Mouse (Mus musculus) midbrain, postnatal 0 days (tissue): Measurements from ENCODE around the gene Astn1. TPM values are rescaled to one million over a fixed set of nuclear protein-coding genes. Genes with fewer than 3 reads are reported as not detected.
A peak's percentile ranks its signal among the peaks of the same experiment; 100 is the strongest.

Source experiments
- ATAC-seq: fragments of 200-750 bp; cut with Nextera tagmentation; 2 replicates; pipeline ENCODE4 v1.8.0; 2017; ENCODE audit warnings: moderate number of reproducible peaks, mild to moderate bottlenecking, moderate TSS enrichment, moderate library complexity; ENCODE audit not compliant: low FRiP score
- DNase-seq: peaks from one replicate; pipeline ENCODE4 v3.0.0-alpha.2; 2015; ENCODE audit warnings: low spot score
- H3K27ac ChIP-seq: fragments of 300-500 bp; sonication (generic); 2 replicates; pipeline ENCODE4 v1.5.1; 2014; ENCODE audit warnings: low read depth, mild to moderate bottlenecking, low read length, mixed read lengths
- H3K27me3 ChIP-seq: fragments of 300-500 bp; sonication (generic); 2 replicates; pipeline ENCODE4 v1.6.1; 2014; ENCODE audit warnings: low read length, control low read depth, mixed read lengths; ENCODE audit not compliant: insufficient read depth
- H3K36me3 ChIP-seq: fragments of 300-500 bp; sonication (generic); 2 replicates; pipeline ENCODE4 v1.6.1; 2014; ENCODE audit warnings: low read length, control low read depth, mixed read lengths; ENCODE audit not compliant: insufficient read depth
- H3K4me1 ChIP-seq: fragments of 300-500 bp; sonication (generic); 2 replicates; pipeline ENCODE4 v1.6.1; 2014; ENCODE audit warnings: mild to moderate bottlenecking, control low read depth, antibody characterized with exemption, low read length, mixed read lengths; ENCODE audit not compliant: insufficient read depth
- H3K4me2 ChIP-seq: fragments of 300-500 bp; sonication (generic); 2 replicates; pipeline ENCODE4 v1.6.1; 2014; ENCODE audit warnings: low read depth, mild to moderate bottlenecking, low read length, mixed read lengths; ENCODE audit not compliant: poor library complexity, severe bottlenecking
- H3K4me3 ChIP-seq: fragments of 300-500 bp; sonication (generic); 2 replicates; pipeline ENCODE4 v1.5.1; 2014; ENCODE audit warnings: low read depth, mild to moderate bottlenecking, low read length, moderate library complexity
- H3K9ac ChIP-seq: fragments of 300-500 bp; sonication (generic); replicated peaks from 2 replicates; pipeline ENCODE4 v1.6.1; 2014; ENCODE audit warnings: mild to moderate bottlenecking, low read length, moderate library complexity, mixed read lengths; ENCODE audit not compliant: poor library complexity, severe bottlenecking
- H3K9me3 ChIP-seq: fragments of 300-500 bp; sonication (generic); 2 replicates; pipeline ENCODE4 v1.6.1; 2016; ENCODE audit warnings: low read length, control low read depth
- CTCF ChIP-seq: IDR thresholded peaks from 2 replicates; pipeline ENCODE4 v1.5.1; 2016; ENCODE audit warnings: antibody characterized with exemption, mild to moderate bottlenecking
- WGBS: fragments of 180-500 bp; shearing (Covaris S2); extraction: QIAGEN DNeasy Blood & Tissue Kit; methylation state at CpG from one replicate; pipeline ENCODE4 v1.1.7; 2014; 5-methylcytosine and 5-hydroxymethylcytosine counted together
- polyA plus RNA-seq: library from polyadenylated mRNA; unstranded; fragments of >200 nt; fragmentation: Nextera tagmentation; extraction: Ambion mirVana; gene quantifications from 2 replicates; pipeline ENCODE4 v1.2.1, GENCODE M21; 2015
- total RNA-seq: library from RNA; depleted of rRNA; stranded (reverse); fragments of >200 nt; gene quantifications from 2 replicates; pipeline ENCODE4 v1.2.3, GENCODE M21; 2014

Astn1 gene
- total and polyA plus RNA-seq, 2 experiments from 2014 or later: 36.7 to 157 TPM

DNA sequence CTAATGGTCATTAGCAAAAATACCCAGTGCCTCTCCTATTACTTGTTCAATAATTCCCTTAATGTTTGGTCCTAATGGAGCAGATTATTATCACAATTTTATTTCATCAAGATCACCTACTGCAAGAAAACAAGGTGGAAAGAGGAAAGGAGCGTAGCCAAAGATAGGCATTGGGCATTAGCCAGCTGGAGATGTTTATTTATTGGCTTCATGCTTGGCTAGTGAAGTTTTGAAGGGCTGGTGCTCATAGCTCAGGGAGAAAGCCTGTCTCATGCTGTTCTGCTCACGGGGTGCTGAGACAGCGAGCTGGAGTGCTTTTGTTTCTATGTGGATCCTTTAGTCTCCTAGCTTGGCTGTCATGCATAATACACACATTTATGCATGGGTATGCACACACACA is 131.2 kb downstream of the Astn1 start:
- H3K9ac ChIP-seq: no peak overlapping the region
- H3K36me3 ChIP-seq: no peaks in the 10 kb centered on the region
- H3K4me2 ChIP-seq: no peak overlapping the region
- TF ChIP-seq CTCF: no peak
- H3K9me3 ChIP-seq: no peaks in the 10 kb centered on the region
- H3K4me3 ChIP-seq: no peak overlapping the region
- H3K27ac ChIP-seq: no peak overlapping the region
- no peaks in the 10 kb centered on the region for H3K27me3 ChIP-seq
- WGBS: 45% methylated on average over 3 of the region's 3 CpGs
- H3K4me1 ChIP-seq: no peaks in the 10 kb centered on the region; the same call in 1 of the 2 replicates
- DNase-seq (no peak), ATAC-seq (no peak)

DNA sequence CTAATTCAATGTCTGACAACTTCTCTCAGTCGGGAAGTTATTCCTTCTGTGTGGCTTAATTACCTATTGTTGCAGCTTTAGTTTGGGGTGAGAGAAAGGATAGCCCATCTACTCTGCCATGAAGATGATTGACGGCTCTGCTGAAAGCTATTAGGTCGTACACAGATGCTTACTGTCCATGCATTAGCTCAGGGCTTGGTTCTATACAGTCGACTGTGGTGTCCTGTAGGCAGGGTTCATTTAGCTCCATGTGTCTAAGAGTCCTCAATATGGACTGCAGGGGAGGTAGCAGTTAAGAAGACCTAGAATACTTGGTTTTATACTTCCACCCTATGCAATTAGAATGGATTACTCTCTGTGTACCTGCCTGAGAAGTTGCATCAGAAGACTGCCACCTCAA is 138.1 kb downstream of the Astn1 start:
- Histone ChIP-seq H3K4me2 (no peak overlapping the region), H3K36me3 (0 out of 2 replicates have a peak, but pooled peaks cover under 1% of the 10 kb centered on the region), H3K9me3 (no peaks in the 10 kb centered on the region), H3K27ac (no peak overlapping the region), H3K9ac (no peak overlapping the region), H3K4me3 (no peak overlapping the region), H3K27me3 (no peaks in the 10 kb centered on the region), H3K4me1 (no peaks in the 10 kb centered on the region)
- DNase-seq: no peak
- WGBS: 65% methylated on average over 4 of the region's 4 CpGs
- TF ChIP-seq CTCF: no peak
- no peak for ATAC-seq

DNA sequence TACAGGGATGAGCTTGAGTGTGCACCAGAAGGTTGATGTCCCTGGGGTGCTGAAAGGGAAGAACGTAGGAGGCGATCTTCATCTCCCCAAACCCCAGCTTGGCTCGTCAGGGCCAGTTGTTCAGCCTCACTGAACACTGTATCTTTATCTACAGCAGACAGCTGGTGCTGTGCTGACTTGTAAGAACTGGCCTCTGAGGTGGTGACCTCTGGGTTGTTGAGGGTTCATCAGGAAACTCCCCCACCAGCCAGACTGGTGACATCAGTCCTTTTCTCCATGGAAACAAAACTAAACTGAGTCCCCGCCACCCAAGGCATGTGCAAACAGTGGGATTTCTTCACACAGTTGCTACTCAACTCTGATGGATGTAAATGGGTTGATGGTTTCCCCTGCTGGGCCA is 138.9 kb downstream of the Astn1 start:
- ATAC-seq: no peak
- Histone ChIP-seq H3K4me2 (no peak overlapping the region), H3K27me3 (no peaks in the 10 kb centered on the region), H3K9me3 (no peaks in the 10 kb centered on the region), H3K27ac (no peak overlapping the region), H3K9ac (no peak overlapping the region), H3K36me3 (peaks cover 3% of the 10 kb centered on the region; the same call in 1 of the 2 replicates), H3K4me1 (no peaks in the 10 kb centered on the region), H3K4me3 (no peak overlapping the region)
- DNase-seq: no peak
- 52% methylated on average over 4 of the region's 4 CpGs for WGBS
- TF ChIP-seq CTCF: no peak

DNA sequence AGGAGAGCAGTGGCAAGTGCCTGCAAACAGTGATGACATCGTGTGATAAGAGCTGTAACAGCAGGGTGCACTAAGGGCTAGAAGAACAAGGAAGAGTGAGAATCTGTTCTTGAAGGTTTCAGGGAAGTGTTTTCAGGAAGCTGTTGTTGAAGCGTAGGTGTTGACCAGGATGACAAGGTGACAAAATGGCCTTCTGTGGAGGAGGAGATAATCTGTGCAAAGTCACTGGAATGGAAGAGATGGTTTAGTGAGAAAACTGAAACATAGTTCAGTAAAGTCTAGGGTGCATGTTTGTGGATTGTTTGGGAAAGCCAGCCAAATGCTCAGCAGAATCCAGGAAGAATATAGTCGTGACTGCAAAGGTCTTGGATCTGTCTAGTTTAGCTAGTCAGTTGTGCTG is 145.5 kb downstream of the Astn1 start:
- no peak overlapping the region for H3K4me2 ChIP-seq
- no peaks in the 10 kb centered on the region for H3K4me1 ChIP-seq
- H3K27ac ChIP-seq: no peak overlapping the region
- H3K9me3 ChIP-seq: no peaks in the 10 kb centered on the region
- 75% methylated on average over 3 of the region's 3 CpGs for WGBS
- H3K4me3 ChIP-seq: no peak overlapping the region
- no peak overlapping the region for H3K9ac ChIP-seq
- no peak for TF ChIP-seq CTCF
- no peaks in the 10 kb centered on the region for H3K27me3 ChIP-seq
- ATAC-seq (no peak), DNase-seq (no peak)
- H3K36me3 ChIP-seq: peaks cover 14% of the 10 kb centered on the region; the same call in 1 of the 2 replicates

DNA sequence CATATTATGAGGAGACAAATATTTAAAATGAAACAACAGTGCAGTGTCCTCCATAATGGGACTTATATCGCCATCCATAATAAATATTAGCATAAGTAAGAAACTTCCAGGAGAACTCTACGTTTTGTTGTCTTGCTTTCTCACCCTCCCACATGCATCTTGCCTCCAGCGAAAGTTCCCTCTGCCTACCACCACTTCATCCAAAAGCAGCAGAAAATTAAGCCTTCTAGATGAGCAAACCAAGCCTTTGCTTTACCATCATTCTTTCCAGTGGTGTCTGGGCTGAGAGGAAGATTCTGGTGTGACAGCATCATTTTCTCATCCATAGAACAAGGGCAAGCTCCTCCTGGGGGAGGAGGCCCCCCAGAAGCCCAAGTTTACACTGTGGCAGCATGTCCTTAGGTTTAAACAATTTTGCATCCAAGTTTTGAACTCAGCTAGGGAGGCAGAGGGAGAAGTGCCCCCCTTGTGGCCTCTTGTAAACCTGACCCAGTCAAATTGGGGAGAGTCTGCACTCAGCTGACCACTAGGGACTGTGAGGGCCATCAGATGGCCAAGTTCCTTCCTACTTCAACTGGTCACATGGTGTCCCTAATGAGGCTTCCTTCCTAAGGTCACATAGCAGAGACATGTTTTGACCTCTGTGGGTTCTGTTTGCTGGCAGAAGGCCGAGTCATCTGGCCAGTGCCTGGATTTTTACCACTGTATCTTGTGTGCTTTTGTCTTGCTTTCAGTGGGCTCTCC is 147.2 kb downstream of the Astn1 start:
- Histone ChIP-seq H3K9ac (no peak overlapping the region), H3K4me2 (no peak overlapping the region), H3K36me3 (peaks cover 14% of the 10 kb centered on the region; the same call in 1 of the 2 replicates), H3K27ac (no peak overlapping the region), H3K27me3 (no peaks in the 10 kb centered on the region), H3K4me1 (no peaks in the 10 kb centered on the region), H3K4me3 (no peak overlapping the region), H3K9me3 (no peaks in the 10 kb centered on the region)
- WGBS: 89% methylated on average over 4 of the region's 4 CpGs
- TF ChIP-seq CTCF: peak; percentile 26
- no peak for DNase-seq
- no peak for ATAC-seq

DNA sequence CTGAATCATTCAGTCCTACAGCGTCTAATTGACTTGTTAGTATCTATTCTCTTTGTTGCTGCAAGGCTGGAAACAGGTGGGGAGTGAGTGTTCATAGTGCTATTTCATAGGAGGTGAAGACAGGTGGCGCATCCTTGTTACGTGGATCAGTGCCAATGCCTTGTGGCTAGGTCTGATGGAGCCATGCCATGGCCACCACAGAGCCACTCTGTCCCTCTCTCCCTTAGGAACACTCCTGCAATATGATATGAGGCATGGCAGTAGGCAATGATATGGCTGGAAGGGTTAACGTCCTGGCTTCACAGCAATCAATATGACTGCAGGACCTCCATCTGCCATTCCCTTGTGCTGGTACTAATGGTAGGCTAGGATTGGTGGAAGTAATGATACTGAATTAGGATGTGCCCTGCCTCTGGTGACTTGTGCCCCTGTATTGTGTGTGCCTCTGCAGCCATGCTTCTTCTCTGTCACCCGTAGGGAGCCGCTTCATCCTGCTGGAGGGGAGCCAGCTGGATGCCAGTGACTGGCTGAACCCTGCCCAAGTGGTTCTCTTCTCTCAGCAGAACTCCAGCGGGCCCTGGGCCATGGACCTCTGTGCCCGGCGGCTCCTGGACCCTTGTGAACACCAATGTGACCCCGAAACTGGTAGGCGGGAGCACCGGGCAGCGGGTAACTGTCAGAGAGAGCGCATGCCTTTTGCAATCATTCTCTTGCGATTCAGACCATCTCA is 148.6 kb downstream of the Astn1 start:
- H3K27ac ChIP-seq: no peak overlapping the region
- peak; percentile 66 for DNase-seq
- H3K4me2 ChIP-seq: no peak overlapping the region
- TF ChIP-seq CTCF: no peak
- H3K27me3 ChIP-seq: no peaks in the 10 kb centered on the region
- H3K4me3 ChIP-seq: no peak overlapping the region
- ATAC-seq: peak; percentile 54; the same call in 1 of the 2 replicates
- no peaks in the 10 kb centered on the region for H3K9me3 ChIP-seq
- H3K36me3 ChIP-seq: peaks cover 17% of the 10 kb centered on the region
- H3K9ac ChIP-seq: no peak overlapping the region
- H3K4me1 ChIP-seq: no peaks in the 10 kb centered on the region
- 92% methylated on average over 15 of the region's 15 CpGs for WGBS
